Mouse (Mus musculus): Measurements from ENCODE around the gene Msi1. TPM values are rescaled to one million over a fixed set of nuclear protein-coding genes. Genes with fewer than 3 reads are reported as not detected.
A peak's percentile ranks its signal among the peaks of the same experiment; 100 is the strongest.
"Not testable (repeated sequence)": the region's sequence is repeated elsewhere in the genome, so short reads cannot be mapped to it uniquely, and the experiment has no call there.

The Msi1 gene
- total RNA-seq, 2 experiments from 2014 or later, result 52.1 to 53.0 TPM

GRCm38 (mm10) chr5:115434280-115434852, 5.0 kb downstream of the Msi1 start:
- DNase-seq, result no peak

DNA sequence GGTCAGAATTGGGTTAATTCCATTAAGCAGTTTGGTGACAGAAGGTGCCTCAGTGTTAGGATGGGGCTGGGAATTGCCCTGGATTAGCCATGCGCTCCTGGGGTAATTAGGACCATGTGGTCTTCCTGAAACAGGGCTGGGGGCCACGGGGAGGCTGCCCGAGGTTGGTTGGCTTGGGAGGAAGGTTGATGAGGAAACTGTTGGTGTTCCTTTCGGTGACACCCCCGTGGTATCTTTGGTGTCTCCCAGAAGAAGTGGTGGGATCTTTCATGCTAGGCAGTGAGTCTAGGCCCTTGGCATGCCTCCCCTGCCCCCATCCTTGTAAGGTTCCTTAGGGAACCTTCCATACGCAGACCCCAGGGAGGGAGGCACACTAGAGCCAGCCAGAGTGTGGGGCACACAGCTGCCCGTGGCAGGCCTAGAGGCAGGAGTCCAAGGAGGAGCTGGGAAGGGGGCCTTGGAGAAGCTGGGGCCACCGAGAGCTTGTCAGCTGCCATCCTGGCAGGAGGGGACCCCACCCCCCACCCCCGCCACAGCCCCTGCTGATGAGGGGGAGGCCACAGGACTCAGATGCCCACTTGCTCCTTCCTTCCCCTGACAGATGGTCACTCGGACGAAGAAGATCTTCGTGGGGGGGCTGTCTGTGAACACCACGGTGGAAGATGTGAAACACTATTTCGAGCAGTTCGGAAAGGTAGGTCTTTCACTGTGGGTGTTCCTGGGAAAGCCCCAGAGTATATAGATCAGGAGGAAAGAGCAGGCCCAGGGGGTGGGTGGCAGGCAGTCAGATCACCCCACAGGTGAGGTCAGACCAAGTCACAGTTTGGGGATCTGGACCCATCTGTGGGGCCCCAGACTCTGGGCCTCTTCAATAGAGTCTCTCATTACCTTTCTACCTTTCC, 5.7 kb downstream of the Msi1 start:
- no peak for DNase-seq

- no peak for DNase-seq
Measured at GRCm38 (mm10) chr5:115435755-115436379, 6.5 kb downstream of the Msi1 start.

DNA sequence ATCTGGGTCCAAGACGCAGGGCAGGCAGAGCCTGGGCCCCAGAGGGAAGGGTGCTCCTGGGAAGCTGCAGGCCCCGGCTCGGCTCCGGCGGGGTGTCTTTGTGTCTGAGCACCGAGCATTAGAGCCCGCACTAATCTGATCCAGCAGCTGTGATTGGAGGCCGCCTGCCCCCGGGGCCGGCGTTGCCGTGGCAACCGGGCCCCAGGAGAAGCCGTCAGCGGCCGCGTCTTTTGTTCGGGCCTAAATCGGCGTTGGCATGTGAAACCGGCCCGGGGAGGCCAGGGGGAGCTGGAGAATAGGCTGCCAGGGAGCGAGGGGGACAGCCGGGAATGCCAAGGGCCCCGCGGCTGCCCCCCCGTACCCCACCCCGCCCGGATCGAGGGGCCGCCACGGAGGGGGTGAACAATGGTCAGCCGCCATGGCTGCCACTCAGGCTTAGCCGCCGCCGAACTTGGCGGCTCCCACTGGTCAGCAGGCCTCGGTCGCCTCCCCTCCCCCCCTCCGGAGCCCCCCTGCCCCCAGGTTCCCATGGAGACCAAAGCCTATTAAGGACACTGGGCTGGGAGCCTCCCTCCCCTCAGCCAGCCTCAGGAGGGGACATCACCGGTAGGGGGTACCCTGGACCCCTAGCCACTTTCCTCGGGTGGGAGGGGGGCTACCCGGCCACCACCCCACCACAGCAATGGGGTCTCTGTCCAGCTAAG, 7.2 kb downstream of the Msi1 start:
- DNase-seq, result peak; percentile 87 to 91

DNA sequence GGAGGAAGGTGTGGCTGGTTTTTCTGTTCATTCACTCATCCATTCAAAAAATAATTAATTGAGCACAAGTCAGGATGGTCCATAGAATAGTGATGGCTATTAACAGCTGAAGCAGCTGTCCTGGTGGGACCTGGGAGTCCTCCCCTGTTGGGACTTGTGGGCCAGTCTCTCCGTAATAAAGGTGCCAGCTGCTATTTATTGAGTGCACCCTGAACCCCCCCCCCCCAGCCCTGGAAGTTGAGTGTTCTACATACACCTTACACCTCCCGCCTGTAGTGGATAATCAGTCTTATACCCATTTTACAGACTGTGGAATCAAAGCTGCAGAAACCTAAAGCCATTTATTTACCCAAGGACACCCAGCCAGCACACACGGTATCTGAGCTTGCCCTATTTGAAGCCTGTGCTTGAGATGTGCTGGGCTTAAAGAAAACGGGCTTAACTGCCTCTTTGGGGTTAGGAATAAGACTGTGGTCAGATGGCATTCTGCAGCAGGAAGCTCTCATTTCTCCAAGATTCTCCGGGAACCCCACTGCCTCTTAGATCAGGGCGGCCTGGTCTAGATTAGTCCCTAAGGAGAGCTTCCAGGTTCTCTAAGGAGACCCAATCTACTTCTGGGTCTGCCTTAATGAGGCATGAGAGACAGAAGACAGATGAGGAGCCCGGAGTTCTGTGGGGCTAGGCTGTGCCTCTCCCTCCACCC, 8.0 kb downstream of the Msi1 start:
- DNase-seq, result no peak

DNA sequence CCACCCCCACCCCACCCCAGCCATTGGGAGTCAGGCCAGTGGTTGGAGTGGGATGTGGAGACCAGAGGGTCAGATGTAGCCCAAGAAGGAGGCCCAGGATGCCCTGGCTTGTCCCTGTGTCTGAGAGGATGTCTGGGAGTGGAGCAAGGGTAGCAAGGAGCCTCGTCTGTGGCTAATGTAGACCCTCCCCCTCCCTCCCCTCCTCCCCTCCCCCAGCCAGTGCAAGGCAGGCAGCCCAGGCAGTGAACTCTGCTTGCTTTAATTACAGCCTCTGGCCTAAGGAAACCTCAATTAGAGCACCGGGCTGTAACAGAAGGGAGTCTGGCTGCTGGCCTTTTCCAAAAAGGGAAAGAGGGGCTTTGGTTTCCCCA, 8.5 kb downstream of the Msi1 start:
- DNase-seq, result no peak

GRCm38 (mm10) chr5:115438667-115439066, 9.3 kb downstream of the Msi1 start:
- no peak for DNase-seq

- DNase-seq, result peak; percentile 74 to 75
Measured at GRCm38 (mm10) chr5:115441205-115441849, 11.9 kb downstream of the Msi1 start.

GRCm38 (mm10) chr5:115442663-115443062, 13.3 kb downstream of the Msi1 start:
- DNase-seq, result not testable (repeated sequence)

- no peak for DNase-seq
Measured at GRCm38 (mm10) chr5:115444130-115444529, 14.7 kb downstream of the Msi1 start.

DNA sequence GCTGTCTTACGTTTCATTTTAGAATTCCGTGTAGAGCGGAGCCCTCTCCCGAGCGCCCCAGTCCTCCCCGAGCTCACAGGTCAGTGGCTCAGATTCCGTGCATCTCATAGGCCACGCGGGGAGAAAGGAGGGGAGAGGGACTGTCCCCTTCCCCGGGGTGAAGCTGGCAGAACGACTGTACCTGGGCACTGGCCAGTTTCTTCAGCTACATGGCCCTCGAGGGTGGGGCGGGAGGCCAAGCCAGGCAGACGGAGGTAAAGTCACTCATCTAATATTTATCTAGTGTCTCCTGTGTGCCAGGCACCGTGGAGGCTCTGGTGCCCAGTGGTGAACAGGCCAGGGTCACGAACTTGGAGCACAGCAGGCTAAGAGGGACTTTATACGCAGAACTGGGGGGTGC, 17.7 kb downstream of the Msi1 start:
- DNase-seq, result no peak

DNA sequence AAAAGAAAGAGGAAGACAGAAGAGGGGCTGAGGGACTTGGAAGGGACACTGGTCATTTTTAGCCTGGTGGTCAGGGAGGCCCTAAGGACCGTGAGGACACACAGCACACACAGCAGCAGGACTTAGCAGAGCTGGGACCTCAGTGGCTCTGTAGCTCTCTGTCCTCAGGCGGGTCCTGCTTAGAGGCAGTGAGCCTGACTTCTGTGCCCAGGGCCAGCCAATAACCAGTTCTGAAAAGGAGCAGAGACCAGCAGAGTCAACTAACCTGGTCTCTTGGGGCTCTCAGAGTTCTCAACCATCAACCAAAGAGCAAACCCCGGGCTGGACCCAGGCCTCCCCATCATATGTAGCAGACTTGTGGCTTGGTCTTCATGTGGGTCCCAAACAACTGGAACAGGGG, 19.8 kb downstream of the Msi1 start:
- DNase-seq, result no peak

DNA sequence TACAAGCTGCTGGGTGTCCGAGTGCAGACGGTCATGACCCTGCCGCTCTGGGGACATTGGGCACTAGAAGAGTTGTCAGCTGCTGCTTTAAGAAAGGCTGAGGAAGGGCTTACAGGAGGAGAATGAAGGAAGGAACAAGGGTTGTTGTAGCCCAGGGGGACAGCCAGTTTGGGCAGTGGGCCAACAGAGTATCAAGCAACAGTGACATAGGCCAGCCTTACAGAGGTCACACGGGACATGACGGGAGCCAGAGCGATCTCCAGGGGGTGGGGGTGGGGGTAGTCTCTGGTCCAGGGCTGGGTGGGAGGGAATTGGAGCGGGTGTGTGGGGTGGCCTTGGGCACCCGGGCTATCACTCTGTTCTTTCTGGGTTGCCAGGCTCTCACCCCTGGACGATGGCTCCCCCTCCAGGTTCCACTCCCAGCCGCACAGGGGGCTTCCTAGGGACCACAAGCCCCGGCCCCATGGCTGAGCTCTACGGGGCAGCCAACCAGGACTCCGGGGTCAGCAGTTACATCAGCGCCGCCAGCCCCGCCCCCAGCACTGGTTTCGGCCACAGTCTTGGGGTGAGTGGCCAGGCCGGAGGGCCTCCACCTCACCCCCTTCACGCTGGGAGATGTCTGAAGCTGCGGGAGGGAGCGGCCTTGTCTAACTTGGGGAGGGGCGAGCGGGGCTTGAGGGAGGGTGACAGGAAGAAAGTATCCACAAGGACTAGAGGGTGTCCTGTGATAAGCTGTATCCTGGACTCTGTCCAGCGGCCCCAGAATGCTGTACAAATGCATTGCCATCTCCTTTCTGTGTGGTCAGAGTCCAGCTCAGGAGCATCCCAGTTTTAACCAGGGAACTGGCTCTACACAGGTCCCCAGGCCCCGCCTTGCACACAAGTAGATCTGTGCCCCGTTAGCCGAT, 21.3 kb downstream of the Msi1 start:
- no peak for DNase-seq

- no peak for DNase-seq
Measured at GRCm38 (mm10) chr5:115454422-115455090, 25.2 kb downstream of the Msi1 start.

GRCm38 (mm10) chr5:115455838-115456237, 26.4 kb downstream of the Msi1 start:
- no peak for DNase-seq

DNA sequence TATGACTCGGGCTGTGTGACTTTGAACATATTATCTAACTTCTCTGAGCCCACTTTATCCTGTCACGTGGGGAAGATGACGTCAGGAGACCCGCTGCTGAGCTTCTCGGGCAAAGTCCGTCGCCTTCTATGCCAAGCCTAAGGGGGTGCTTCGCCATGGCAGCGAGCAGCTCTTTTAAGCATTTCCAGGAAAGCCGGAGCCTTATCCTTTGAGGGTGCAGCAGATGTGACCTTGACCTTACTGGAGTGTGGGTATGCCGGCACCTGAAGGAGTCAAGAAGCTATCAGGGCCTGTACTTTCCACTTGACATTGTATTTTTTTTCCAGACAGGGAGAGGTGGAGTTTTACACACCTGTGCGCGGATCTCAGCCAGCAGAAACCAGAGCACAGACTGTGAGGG, 29.5 kb downstream of the Msi1 start:
- DNase-seq, result no peak

- DNase-seq, result no peak
Measured at GRCm38 (mm10) chr5:115464408-115465115, 35.2 kb downstream of the Msi1 start.

DNA sequence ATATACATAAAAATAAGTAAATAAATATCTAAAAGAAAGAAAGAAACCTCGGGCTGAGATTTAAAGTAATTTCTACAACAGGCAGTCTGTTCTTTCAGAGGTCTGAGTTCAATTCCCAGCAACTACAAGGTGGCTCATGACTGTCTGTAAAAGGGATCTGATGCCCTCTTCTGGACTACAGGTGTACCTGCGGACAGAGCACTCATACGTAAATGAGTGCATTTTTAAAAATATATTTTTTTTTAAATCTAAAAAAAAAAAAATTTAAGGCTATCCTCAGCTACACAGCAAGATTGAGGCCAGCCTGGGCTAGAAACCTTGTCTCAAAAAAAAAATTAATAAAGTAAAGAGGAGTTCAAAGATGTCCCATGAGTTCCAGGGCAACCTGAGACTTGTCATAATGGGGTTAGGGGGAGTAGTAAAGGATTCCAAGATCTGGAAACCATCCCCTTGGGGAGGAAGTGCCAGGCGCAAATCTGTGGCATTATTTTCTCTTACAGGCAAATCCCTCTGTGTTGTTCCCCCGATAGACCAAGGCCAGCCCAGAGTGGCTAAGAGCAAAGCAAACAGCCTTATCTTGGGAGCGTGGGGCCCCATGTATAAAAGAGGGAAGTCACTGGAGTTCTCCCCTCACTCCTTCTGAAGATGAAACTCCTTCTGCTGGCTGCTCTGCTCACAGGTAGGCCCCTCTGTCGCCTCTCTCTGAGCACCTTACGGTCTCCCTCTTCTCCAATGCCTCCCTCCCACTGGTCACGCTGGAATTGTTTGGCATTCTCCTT, 36.4 kb downstream of the Msi1 start, which contains the start of gene Pla2g1b:
TSS of gene Pla2g1b (plus strand) at position 621 of the 779 bp plus-strand sequence.
- DNase-seq, result no peak

Measured in layer of hippocampus, postnatal 36 days (tissue).